Mouse (Mus musculus): ENCODE measurements around the gene Fam71f1. TPM values are rescaled to one million over a fixed set of nuclear protein-coding genes. Genes with fewer than 3 reads are reported as not detected.

Gene Fam71f1
- total and polyA plus RNA-seq, 3 experiments: 0.13 TPM; not detected in 2

DNA sequence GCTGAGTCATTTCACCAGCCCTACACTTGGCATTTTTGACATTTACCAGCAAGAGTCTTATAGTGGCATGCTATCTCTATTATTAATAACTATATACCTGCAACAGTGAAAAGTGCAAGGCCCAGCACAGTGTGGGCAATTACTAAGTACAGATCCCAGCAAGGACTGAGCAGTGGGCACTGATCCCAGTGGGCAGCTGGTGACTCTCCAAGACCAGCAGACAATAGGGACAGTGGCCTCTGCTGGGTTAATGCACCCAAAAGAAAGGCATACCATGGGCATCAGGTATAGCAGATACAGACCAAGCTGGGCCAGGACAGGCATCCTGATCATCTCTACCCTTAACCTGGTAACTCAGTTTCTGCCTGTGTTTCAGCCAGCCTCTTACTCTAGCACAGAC is 15.7 kb upstream of the Fam71f1 start:
- Histone ChIP-seq H3K4me3 (ENCODE audit: control insufficient read depth in 1 of 2, insufficient read depth in 1 of 2, low read depth in 2 of 2, low read length in 2 of 2) (no peak overlapping the region), H3K9ac (ENCODE audit: control insufficient read depth, low read depth, low read length, poor library complexity, severe bottlenecking) (no peak overlapping the region), H3K4me1 (ENCODE audit: control insufficient read depth in 1 of 2, insufficient read depth in 2 of 2, low read length in 2 of 2) (no peaks in the 10 kb centered on the region), H3K27ac (ENCODE audit: control insufficient read depth, low read depth, low read length) (no peak overlapping the region), H3K79me2 (ENCODE audit: control insufficient read depth, insufficient read depth, low read length, poor library complexity) (no peaks in the 10 kb centered on the region), H3K9me3 (replicated peaks; ENCODE audit: insufficient read depth, low read length) (no peaks in the 10 kb centered on the region), H3K36me3 (ENCODE audit: control insufficient read depth in 1 of 2, insufficient read depth in 2 of 2, low read length in 2 of 2) (no peaks in the 10 kb centered on the region), H3K27me3 (ENCODE audit: control insufficient read depth in 1 of 2, insufficient read depth in 2 of 2, low read length in 2 of 2) (peaks cover 4 to 5% of the 10 kb centered on the region in 2 experiments; a peak in 3 of 4 replicates)
- no peak for DNase-seq (ENCODE audit: low read depth, low spot score)
- TF ChIP-seq TAL1 (IDR thresholded peaks at IDR 0.05; ENCODE audit: low read length) (no peak), RCOR1 (IDR thresholded peaks at IDR 0.05; ENCODE audit: low read depth, low read length) (no peak), ZC3H11A (IDR thresholded peaks at IDR 0.05; ENCODE audit: low read depth, low read length) (no peak), MYB (IDR thresholded peaks at IDR 0.05; ENCODE audit: low read depth, low read length) (no peak), USF1 (IDR thresholded peaks at IDR 0.05; ENCODE audit: low read depth, low read length) (no peak), POLR2AphosphoS2 (IDR thresholded peaks at IDR 0.05; ENCODE audit: low read length) (no peak), HCFC1 (IDR thresholded peaks at IDR 0.05; ENCODE audit: low read depth, low read length) (no peak), GABPA (IDR thresholded peaks at IDR 0.05; ENCODE audit: low read depth, low read length) (no peak), TBP (IDR thresholded peaks at IDR 0.05; ENCODE audit: low read depth, low read length) (no peak), MYC (IDR thresholded peaks at IDR 0.05; ENCODE audit: low read depth, low read length) (no peak), CHD1 (IDR thresholded peaks at IDR 0.05; ENCODE audit: low read depth, low read length) (no peak), ELF1 (IDR thresholded peaks at IDR 0.05; ENCODE audit: low read depth, low read length) (no peak), BHLHE40 (IDR thresholded peaks at IDR 0.05; ENCODE audit: borderline replicate concordance, low read depth, low read length) (no peak), ETS1 (IDR thresholded peaks at IDR 0.05; ENCODE audit: low read depth, low read length) (no peak), E2F4 (IDR thresholded peaks at IDR 0.05; ENCODE audit: borderline replicate concordance, low read depth, low read length) (no peak), CTCF (IDR thresholded peaks at IDR 0.05 in 2 of 3, conservative IDR thresholded peaks at IDR 0.05 in 1 of 3; ENCODE audit: control insufficient read depth in 1 of 3, insufficient read depth in 1 of 3, low read depth in 2 of 3, low read length in 3 of 3, poor library complexity in 1 of 3, severe bottlenecking in 1 of 3) (no peak), USF2 (IDR thresholded peaks at IDR 0.05; ENCODE audit: borderline replicate concordance in 1 of 2, insufficient read depth in 1 of 2, low read depth in 1 of 2, low read length in 2 of 2) (no peak), NELFE (IDR thresholded peaks at IDR 0.05; ENCODE audit: low read depth, low read length) (no peak)

DNA sequence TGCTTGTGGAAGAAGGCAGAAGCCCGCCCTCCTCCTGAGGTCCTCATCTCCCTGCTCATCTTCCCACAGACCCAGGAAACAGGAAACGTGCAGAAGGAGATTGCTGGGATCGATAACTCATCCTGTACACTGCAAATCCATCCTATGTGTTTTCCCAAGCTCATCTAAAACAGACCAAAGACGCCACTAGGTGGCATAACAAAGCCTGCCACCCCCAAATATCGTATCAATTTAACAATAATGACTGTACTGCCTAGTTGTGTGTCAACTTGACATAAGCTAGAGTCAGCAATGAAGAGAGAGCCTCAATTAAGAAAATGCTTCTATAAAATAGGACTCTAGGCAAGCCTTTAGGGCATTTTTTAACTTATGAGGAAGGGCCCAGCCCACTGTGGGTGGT is 15.2 kb upstream of the Fam71f1 start:
- Histone ChIP-seq H3K4me1 (ENCODE audit: control insufficient read depth in 1 of 2, insufficient read depth in 2 of 2, low read length in 2 of 2) (no peaks in the 10 kb centered on the region), H3K79me2 (ENCODE audit: control insufficient read depth, insufficient read depth, low read length, poor library complexity) (no peaks in the 10 kb centered on the region), H3K9ac (ENCODE audit: control insufficient read depth, low read depth, low read length, poor library complexity, severe bottlenecking) (no peak overlapping the region), H3K9me3 (replicated peaks; ENCODE audit: insufficient read depth, low read length) (no peaks in the 10 kb centered on the region), H3K36me3 (ENCODE audit: control insufficient read depth in 1 of 2, insufficient read depth in 2 of 2, low read length in 2 of 2) (no peaks in the 10 kb centered on the region), H3K27me3 (ENCODE audit: control insufficient read depth in 1 of 2, insufficient read depth in 2 of 2, low read length in 2 of 2) (peaks cover 4 to 5% of the 10 kb centered on the region in 2 experiments; a peak in 3 of 4 replicates), H3K27ac (ENCODE audit: control insufficient read depth, low read depth, low read length) (no peak overlapping the region), H3K4me3 (ENCODE audit: control insufficient read depth in 1 of 2, insufficient read depth in 1 of 2, low read depth in 2 of 2, low read length in 2 of 2) (no peak overlapping the region)
- DNase-seq (ENCODE audit: low read depth, low spot score): peak; percentile 23
- TF ChIP-seq CTCF (IDR thresholded peaks at IDR 0.05 in 2 of 3, conservative IDR thresholded peaks at IDR 0.05 in 1 of 3; ENCODE audit: control insufficient read depth in 1 of 3, insufficient read depth in 1 of 3, low read depth in 2 of 3, low read length in 3 of 3, poor library complexity in 1 of 3, severe bottlenecking in 1 of 3) (peak in 2 of 3 experiments; percentile 18 to 49; a peak in 2 of 6 replicates), EP300 (IDR thresholded peaks at IDR 0.05; ENCODE audit: low read depth in 1 of 2, low read length in 2 of 2) (no peak), MYB (IDR thresholded peaks at IDR 0.05; ENCODE audit: low read depth, low read length) (no peak), POLR2AphosphoS2 (IDR thresholded peaks at IDR 0.05; ENCODE audit: low read length) (no peak), ZMIZ1 (IDR thresholded peaks at IDR 0.05; ENCODE audit: low read depth, low read length) (no peak), NRF1 (IDR thresholded peaks at IDR 0.05; ENCODE audit: insufficient read depth, low read depth, low read length, poor library complexity, severe bottlenecking) (no peak), GATA1 (IDR thresholded peaks at IDR 0.05; ENCODE audit: low read depth, low read length) (no peak), ZC3H11A (IDR thresholded peaks at IDR 0.05; ENCODE audit: low read depth, low read length) (peak; percentile 16; the same call in 1 of the 2 replicates), MYC (IDR thresholded peaks at IDR 0.05; ENCODE audit: low read depth, low read length) (no peak), ZNF384 (IDR thresholded peaks at IDR 0.05; ENCODE audit: low read depth, low read length) (no peak), USF1 (IDR thresholded peaks at IDR 0.05; ENCODE audit: low read depth, low read length) (no peak), TAL1 (IDR thresholded peaks at IDR 0.05; ENCODE audit: low read length) (no peak), ELF1 (IDR thresholded peaks at IDR 0.05; ENCODE audit: low read depth, low read length) (no peak), UBTF (IDR thresholded peaks at IDR 0.05; ENCODE audit: borderline replicate concordance, insufficient read depth, low read depth, low read length) (no peak), ZKSCAN1 (IDR thresholded peaks at IDR 0.05; ENCODE audit: low read depth, low read length) (no peak), MXI1 (IDR thresholded peaks at IDR 0.05; ENCODE audit: low read depth, low read length) (no peak), MAZ (IDR thresholded peaks at IDR 0.05; ENCODE audit: low read depth, low read length) (no peak), GABPA (IDR thresholded peaks at IDR 0.05; ENCODE audit: low read depth, low read length) (no peak), RAD21 (IDR thresholded peaks at IDR 0.05; ENCODE audit: low read depth, low read length) (peak; percentile 36), CHD1 (IDR thresholded peaks at IDR 0.05; ENCODE audit: low read depth, low read length) (no peak), ETS1 (IDR thresholded peaks at IDR 0.05; ENCODE audit: low read depth, low read length) (no peak), MAFK (IDR thresholded peaks at IDR 0.05; ENCODE audit: borderline replicate concordance, low read depth, low read length) (no peak), RCOR1 (IDR thresholded peaks at IDR 0.05; ENCODE audit: low read depth, low read length) (no peak)
